Mouse (Mus musculus) gastrocnemius, adult 2 months (tissue): ENCODE data around the gene Pik3cb. TPM values are rescaled to one million over a fixed set of nuclear protein-coding genes. Genes with fewer than 3 reads are reported as not detected.
A peak's percentile ranks its signal among the peaks of the same experiment; 100 is the strongest.

Source experiments
- DNase-seq: peaks from one replicate; pipeline ENCODE4 v3.0.0; 2022
- H3K27ac ChIP-seq: fragments of 200-600 bp; 2 replicates; pipeline ENCODE4 v1.8.1; 2022; ENCODE audit warnings: mild to moderate bottlenecking
- H3K4me3 ChIP-seq: fragments of 200-600 bp; 2 replicates; pipeline ENCODE4 v1.8.1; 2022; ENCODE audit warnings: mild to moderate bottlenecking, moderate library complexity
- CTCF ChIP-seq: fragments of 200-600 bp; IDR thresholded peaks from 2 replicates; pipeline ENCODE4 v1.8.1; 2022; ENCODE audit warnings: antibody characterized with exemption, mild to moderate bottlenecking, moderate library complexity
- intact Hi-C: fragments of 180-260 bp; cut with DNase I; formaldehyde crosslinking; loops from one replicate; pipeline ENCODE4 v1.15.1; 2025
- total RNA-seq, 2 experiments: library from RNA; stranded (reverse); gene quantifications; 2 replicates each; pipeline ENCODE4 v1.2.3; 2021

Pik3cb gene
- total RNA-seq, 2 experiments from 2014 or later, result 4.5 to 6.1 TPM

GRCm38 (mm10) chr9:99009069-99009897 lies 131.1 kb downstream of the Pik3cb start:
- intact Hi-C loops, result no loop called here
- no peak for DNase-seq
- no peak overlapping the region for H3K27ac ChIP-seq
- no peak for TF ChIP-seq CTCF
- H3K4me3 ChIP-seq, result peak overlapping the region; percentile 32

GRCm38 (mm10) chr9:99001326-99001725 lies 139.1 kb downstream of the Pik3cb start:
- Histone ChIP-seq H3K4me3 (no peak overlapping the region), H3K27ac (no peak overlapping the region)
- TF ChIP-seq CTCF, result no peak
- intact Hi-C loops, result no loop called here
- no peak for DNase-seq

- intact Hi-C loops, result no loop called here
- Histone ChIP-seq H3K27ac (no peak overlapping the region), H3K4me3 (no peak overlapping the region)
- no peak for TF ChIP-seq CTCF
- DNase-seq, result no peak
Observed at GRCm38 (mm10) chr9:98999881-99000339, 140.5 kb downstream of the Pik3cb start.

GRCm38 (mm10) chr9:98994103-98994502 lies 146.3 kb downstream of the Pik3cb start:
- H3K4me3 ChIP-seq, result no peak overlapping the region
- TF ChIP-seq CTCF, result no peak
- intact Hi-C loops, result no loop called here
- H3K27ac ChIP-seq, result no peak overlapping the region
- DNase-seq, result no peak

- intact Hi-C loops, result loop anchor here (10.0 kb wide), 1 partner anchor 388 kb away; no protein-coding TSS in a partner anchor
- no peak for DNase-seq
- Histone ChIP-seq H3K4me3 (peak overlapping the region; percentile 85), H3K27ac (no peak overlapping the region)
- TF ChIP-seq CTCF, result no peak
Observed at GRCm38 (mm10) chr9:98987131-98987530, 153.3 kb downstream of the Pik3cb start.

Other genes starting within 250 kb of the Pik3cb start
- gene 7420426K07Rik, start 237.5 kb downstream of the Pik3cb start, total RNA-seq, result not detected
- gene Foxl2, start 185.3 kb downstream of the Pik3cb start, total RNA-seq, result not detected
- 1 to 10 TPM; 1.8 to 2.3 TPM for gene Faim, start 154.2 kb downstream of the Pik3cb start, total RNA-seq
- gene Gm1123, start 104.9 kb downstream of the Pik3cb start, total RNA-seq, result not detected
- gene Faiml, start 96.6 kb upstream of the Pik3cb start, total RNA-seq, result not detected
- 1 to 10 TPM; 2.1 TPM for gene Cep70, start 102.7 kb upstream of the Pik3cb start, total RNA-seq
- gene Esyt3, start 217.9 kb upstream of the Pik3cb start, total RNA-seq, result not detected